Mouse (Mus musculus) intestine, postnatal 0 days (tissue): ENCODE results near the gene Cbfb. TPM values are rescaled to one million over a fixed set of nuclear protein-coding genes. Genes with fewer than 3 reads are reported as not detected.

Experiments used
- ATAC-seq: fragments of 200-750 bp; cut with Nextera tagmentation; 2 replicates; pipeline ENCODE4 v1.8.0; 2017; ENCODE audit warnings: mild to moderate bottlenecking, moderate TSS enrichment, moderate library complexity
- H3K27ac ChIP-seq: fragments of 300-500 bp; sonication (generic); 2 replicates; pipeline ENCODE4 v1.5.1; 2014; ENCODE audit warnings: mild to moderate bottlenecking, low read depth, low read length, moderate library complexity
- H3K27me3 ChIP-seq: fragments of 300-500 bp; sonication (generic); replicated peaks from 2 replicates; pipeline ENCODE4 v1.6.1; 2014; ENCODE audit warnings: low read length, mixed read lengths; ENCODE audit not compliant: control insufficient read depth, insufficient read depth
- H3K36me3 ChIP-seq: fragments of 300-500 bp; sonication (generic); 2 replicates; pipeline ENCODE4 v1.6.1; 2014; ENCODE audit warnings: mild to moderate bottlenecking, moderate library complexity; ENCODE audit not compliant: control insufficient read depth, insufficient read depth
- H3K4me1 ChIP-seq: fragments of 300-500 bp; sonication (generic); replicated peaks from 2 replicates; pipeline ENCODE4 v1.6.1; 2014; ENCODE audit warnings: antibody characterized with exemption, low read length, mixed read lengths; ENCODE audit not compliant: control insufficient read depth, insufficient read depth
- H3K4me2 ChIP-seq: fragments of 300-500 bp; sonication (generic); replicated peaks from 2 replicates; pipeline ENCODE4 v1.6.1; 2014; ENCODE audit warnings: low read depth, mild to moderate bottlenecking, moderate library complexity
- H3K4me3 ChIP-seq: fragments of 300-500 bp; sonication (generic); 2 replicates; pipeline ENCODE4 v1.5.1; 2014; ENCODE audit warnings: low read depth, low read length
- H3K9ac ChIP-seq: fragments of 300-500 bp; sonication (generic); 2 replicates; pipeline ENCODE4 v1.6.1; 2014; ENCODE audit warnings: mild to moderate bottlenecking, low read depth, low read length
- H3K9me3 ChIP-seq: fragments of 300-500 bp; sonication (generic); 2 replicates; pipeline ENCODE4 v1.6.1; 2016; ENCODE audit warnings: mixed run types; ENCODE audit not compliant: control insufficient read depth
- CTCF ChIP-seq: sonication (generic); IDR thresholded peaks from 2 replicates; pipeline ENCODE4 v1.5.1; 2016; ENCODE audit warnings: low read depth, mild to moderate bottlenecking, control low read depth, antibody characterized with exemption, moderate library complexity
- WGBS: fragments of 180-500 bp; shearing (Covaris S2); extraction: QIAGEN DNeasy Blood & Tissue Kit; methylation state at CpG from one replicate; pipeline ENCODE4 v1.1.7; 2014; 5-methylcytosine and 5-hydroxymethylcytosine counted together
- polyA plus RNA-seq: library from polyadenylated mRNA; unstranded; fragments of >200 nt; fragmentation: Nextera tagmentation; extraction: Ambion mirVana; gene quantifications from 2 replicates; pipeline ENCODE4 v1.2.1, GENCODE M21; 2015

Cbfb gene
- polyA plus RNA-seq, 1 experiment from 2014 or later: 18.9 TPM

DNA sequence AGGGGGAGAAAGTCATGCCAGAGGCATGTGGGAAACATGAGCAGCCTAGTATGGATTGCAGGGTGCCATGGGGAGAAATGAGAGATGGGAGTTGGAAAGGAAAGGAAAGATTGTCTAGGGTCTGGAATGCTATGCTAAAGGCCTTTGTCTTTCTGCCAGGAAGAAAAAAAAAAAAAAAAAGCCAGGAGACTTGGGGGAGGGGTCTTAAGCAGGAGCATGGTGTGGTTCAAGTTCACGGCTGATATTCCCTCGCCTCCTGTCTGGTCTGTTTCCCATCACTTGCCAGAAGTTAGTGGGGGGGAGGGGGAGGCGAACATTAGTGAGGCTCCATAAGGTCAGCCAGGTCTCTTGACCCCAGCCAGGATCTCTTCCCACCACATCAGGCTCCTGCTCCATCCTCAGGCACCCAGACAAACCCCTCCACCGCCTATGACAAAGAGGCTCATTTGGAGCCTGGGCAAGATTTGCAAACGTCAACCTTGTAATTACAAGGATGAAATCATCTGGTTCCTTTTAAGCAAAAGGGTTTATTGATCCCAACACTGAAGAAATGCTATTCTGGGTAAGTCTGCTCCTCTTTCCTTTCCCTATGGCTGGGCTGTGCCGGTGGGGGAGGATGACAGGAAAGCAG lies 6.1 kb upstream of the Cbfb start:
- no peak overlapping the region for H3K9ac ChIP-seq
- H3K4me2 ChIP-seq: no peak overlapping the region
- H3K9me3 ChIP-seq: no peaks in the 10 kb centered on the region
- no peak for TF ChIP-seq CTCF
- H3K36me3 ChIP-seq: no peaks in the 10 kb centered on the region
- no peak overlapping the region for H3K27ac ChIP-seq
- H3K27me3 ChIP-seq: no peaks in the 10 kb centered on the region
- no peak for ATAC-seq
- WGBS: 38% methylated on average over 6 of the region's 6 CpGs
- H3K4me3 ChIP-seq: no peak overlapping the region
- no peaks in the 10 kb centered on the region for H3K4me1 ChIP-seq

DNA sequence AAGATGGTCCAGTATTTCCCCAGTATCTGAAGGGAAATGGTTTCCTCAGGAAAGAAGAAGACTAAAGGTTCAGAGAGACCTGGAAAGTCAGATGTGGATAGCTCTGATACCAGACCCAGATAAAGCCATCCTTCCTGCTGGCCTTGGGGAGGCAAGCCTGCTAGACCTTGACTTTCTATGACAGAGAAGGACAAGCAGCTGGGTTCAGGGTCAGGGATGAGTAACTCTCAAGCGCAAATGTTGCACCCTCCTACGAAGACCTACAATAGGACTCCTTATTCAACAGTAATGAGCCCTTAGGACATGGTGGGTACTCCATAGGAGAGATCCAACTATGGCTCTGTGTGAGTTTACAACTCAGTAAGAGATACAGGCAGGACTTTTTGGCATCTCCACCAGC lies 5.3 kb upstream of the Cbfb start:
- H3K4me3 ChIP-seq: no peak overlapping the region
- H3K4me2 ChIP-seq: no peak overlapping the region
- ATAC-seq: no peak
- H3K36me3 ChIP-seq: no peaks in the 10 kb centered on the region
- no peak overlapping the region for H3K9ac ChIP-seq
- WGBS: 89% methylated on average over 2 of the region's 2 CpGs
- no peaks in the 10 kb centered on the region for H3K27me3 ChIP-seq
- H3K4me1 ChIP-seq: no peaks in the 10 kb centered on the region
- no peak for TF ChIP-seq CTCF
- H3K9me3 ChIP-seq: no peaks in the 10 kb centered on the region
- no peak overlapping the region for H3K27ac ChIP-seq

DNA sequence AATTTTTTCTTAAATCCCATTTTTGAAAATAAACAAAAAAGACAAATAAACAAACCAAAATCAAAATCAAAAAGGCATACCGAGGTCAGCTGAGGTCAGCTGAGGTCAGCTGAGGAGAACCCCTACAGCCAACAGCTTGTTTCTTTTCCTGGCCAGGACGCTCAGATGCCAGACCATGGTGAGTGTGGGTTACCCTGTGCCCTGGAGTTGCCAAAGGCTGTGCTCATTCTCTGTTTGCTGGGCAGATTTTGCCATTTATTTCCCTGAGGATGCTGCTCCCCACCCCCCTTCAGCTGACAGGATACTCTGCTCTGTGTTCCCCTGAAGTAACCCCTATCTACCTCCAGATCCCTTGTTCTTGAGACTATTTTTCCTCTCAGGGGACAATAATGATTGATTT lies 3.4 kb upstream of the Cbfb start:
- H3K27me3 ChIP-seq: no peaks in the 10 kb centered on the region
- no peaks in the 10 kb centered on the region for H3K9me3 ChIP-seq
- H3K4me3 ChIP-seq: no peak overlapping the region
- H3K27ac ChIP-seq: no peak overlapping the region
- no peaks in the 10 kb centered on the region for H3K36me3 ChIP-seq
- ATAC-seq: no peak
- 79% methylated on average over 2 of the region's 2 CpGs for WGBS
- H3K4me2 ChIP-seq: no peak overlapping the region
- no peak for TF ChIP-seq CTCF
- H3K9ac ChIP-seq: no peak overlapping the region
- no peaks in the 10 kb centered on the region for H3K4me1 ChIP-seq

DNA sequence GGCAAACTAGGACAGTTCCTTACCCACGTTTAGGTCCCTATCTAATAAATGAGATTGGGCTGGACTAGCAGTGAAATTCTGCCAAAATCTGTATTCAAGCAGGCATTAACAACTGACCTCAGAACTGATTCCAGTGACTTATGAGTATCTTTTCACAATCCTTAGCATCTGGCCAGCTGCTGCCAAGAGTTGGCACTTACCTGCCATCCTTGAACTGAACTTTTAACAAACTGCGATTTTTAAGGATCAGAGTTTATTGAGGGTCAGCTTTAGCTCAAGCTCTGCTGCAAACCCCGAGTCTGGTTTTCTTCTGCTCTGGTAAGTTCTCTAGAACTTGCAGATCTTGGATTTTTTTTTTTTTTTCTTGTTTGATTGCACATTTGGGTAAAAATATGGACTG lies 892 bp upstream of the Cbfb start:
- 43% methylated on average over 3 of the region's 3 CpGs for WGBS
- no peak for TF ChIP-seq CTCF
- no peaks in the 10 kb centered on the region for H3K9me3 ChIP-seq
- no peak overlapping the region for H3K9ac ChIP-seq
- ATAC-seq: no peak
- H3K4me2 ChIP-seq: peak overlapping the region; percentile 71
- H3K27ac ChIP-seq: no peak overlapping the region
- peak overlapping the region; percentile 90 for H3K4me3 ChIP-seq
- H3K27me3 ChIP-seq: no peaks in the 10 kb centered on the region
- no peaks in the 10 kb centered on the region for H3K4me1 ChIP-seq
- H3K36me3 ChIP-seq: no peaks in the 10 kb centered on the region

DNA sequence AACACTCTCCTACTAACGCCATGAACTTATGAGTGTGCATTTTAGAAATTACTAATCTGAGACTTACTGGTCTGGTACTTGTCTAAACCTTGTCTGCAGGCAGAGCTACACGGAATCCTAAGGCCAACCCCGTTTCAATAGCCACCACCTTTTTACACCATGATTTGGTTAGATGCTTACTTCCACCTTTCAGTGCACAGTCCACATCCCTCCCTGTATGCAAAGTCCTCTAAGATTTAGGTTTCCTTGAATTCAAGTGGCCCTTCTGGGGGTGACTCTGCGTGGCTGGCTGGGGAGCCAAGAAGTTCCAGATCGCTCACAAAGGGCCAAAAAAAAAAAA lies 463 bp upstream of the Cbfb start:
- peak; percentile 18 for ATAC-seq
- no peaks in the 10 kb centered on the region for H3K4me1 ChIP-seq
- TF ChIP-seq CTCF: no peak
- WGBS: 3% methylated on average over 5 of the region's 5 CpGs
- no peaks in the 10 kb centered on the region for H3K36me3 ChIP-seq
- peak overlapping the region; percentile 90 for H3K4me3 ChIP-seq
- no peaks in the 10 kb centered on the region for H3K27me3 ChIP-seq
- H3K4me2 ChIP-seq: peak overlapping the region; percentile 71
- no peaks in the 10 kb centered on the region for H3K9me3 ChIP-seq
- peak overlapping the region; percentile 86; the same call in 1 of the 2 replicates for H3K9ac ChIP-seq
- peak overlapping the region; percentile 96 for H3K27ac ChIP-seq

DNA sequence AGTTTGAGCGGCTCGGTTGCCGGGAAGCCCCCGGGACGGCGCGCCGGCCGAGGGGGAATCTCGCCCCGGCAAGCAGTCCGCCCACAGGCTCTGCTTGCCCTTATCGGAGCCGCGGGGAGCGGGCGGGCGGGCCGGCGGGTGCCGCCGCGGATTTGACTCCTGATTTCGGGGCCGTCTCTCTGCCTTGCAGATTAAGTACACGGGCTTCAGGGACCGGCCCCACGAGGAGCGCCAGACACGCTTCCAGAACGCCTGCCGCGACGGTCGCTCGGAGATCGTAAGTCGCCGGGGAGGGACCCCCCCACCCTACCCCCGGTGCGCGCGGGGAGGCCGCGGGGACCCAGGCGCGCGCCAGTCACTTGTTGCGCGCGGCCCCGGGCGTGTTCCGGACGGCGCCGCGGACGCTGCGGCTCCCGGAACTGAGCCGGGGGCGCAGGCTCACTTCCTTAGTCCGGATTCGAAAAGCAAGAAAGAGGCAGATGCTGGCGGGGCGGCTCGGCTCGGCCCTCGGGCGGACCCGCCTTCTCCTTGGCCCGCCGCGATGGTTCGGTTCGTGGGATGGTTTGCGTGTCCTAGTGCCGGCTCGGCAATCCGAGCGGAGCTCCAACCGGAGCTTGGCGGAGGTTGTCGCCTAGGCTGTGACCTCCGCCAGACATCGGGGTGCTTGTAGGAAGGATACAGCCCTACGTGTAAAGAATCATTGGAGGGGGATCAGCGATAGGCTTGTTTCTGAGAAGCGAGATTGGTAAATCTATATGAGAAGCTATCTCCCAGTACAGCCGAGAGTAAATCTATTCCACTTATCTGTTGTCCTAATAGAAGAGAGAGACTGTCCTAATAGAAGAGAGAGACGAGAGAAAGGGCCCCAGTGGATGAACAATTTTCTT lies 885 bp downstream of the Cbfb start:
- Histone ChIP-seq H3K9me3 (no peaks in the 10 kb centered on the region), H3K4me2 (peak overlapping the region; percentile 71), H3K27ac (peak overlapping the region; percentile 96), H3K4me1 (no peaks in the 10 kb centered on the region), H3K27me3 (no peaks in the 10 kb centered on the region), H3K9ac (peak overlapping the region; percentile 86), H3K4me3 (peak overlapping the region; percentile 90), H3K36me3 (peaks cover 6% of the 10 kb centered on the region; the same call in 1 of the 2 replicates)
- WGBS: under 1% methylated on average over 89 of the region's 92 CpGs
- ATAC-seq: peak; percentile 64
- no peak for TF ChIP-seq CTCF
